Mouse (Mus musculus): ENCODE measurements at regions not wholly inside any gene's neighbourhood (a gene's known extent, or its start where the extent isn't known, plus 50 kb on each side); places are given as distances from the start of the nearest gene placed in this dataset.

- no peak for TF ChIP-seq CTCF (IDR thresholded peaks at IDR 0.05; ENCODE audit: low read depth)
- TF ChIP-seq EP300 (IDR thresholded peaks at IDR 0.05; ENCODE audit: low read depth): no peak
Measured at GRCm38 (mm10) chr8:8794711-8795110, 104.4 kb upstream of the Arglu1 start.
